Mouse (Mus musculus) embryonic fibroblast, embryonic 13.5 days (primary cell): ENCODE measurements around the gene Hmcn1.

Source experiments
- CTCF ChIP-seq: IDR thresholded peaks from 2 replicates; pipeline ENCODE4 v1.5.1; 2011; ENCODE audit warnings: mild to moderate bottlenecking, control low read depth, low read length, moderate library complexity, borderline replicate concordance; ENCODE audit not compliant: insufficient read depth
- POLR2A ChIP-seq: IDR thresholded peaks from 2 replicates; pipeline ENCODE4 v1.6.1; 2011; ENCODE audit warnings: low read depth, mild to moderate bottlenecking, control low read depth, low read length, moderate library complexity

DNA sequence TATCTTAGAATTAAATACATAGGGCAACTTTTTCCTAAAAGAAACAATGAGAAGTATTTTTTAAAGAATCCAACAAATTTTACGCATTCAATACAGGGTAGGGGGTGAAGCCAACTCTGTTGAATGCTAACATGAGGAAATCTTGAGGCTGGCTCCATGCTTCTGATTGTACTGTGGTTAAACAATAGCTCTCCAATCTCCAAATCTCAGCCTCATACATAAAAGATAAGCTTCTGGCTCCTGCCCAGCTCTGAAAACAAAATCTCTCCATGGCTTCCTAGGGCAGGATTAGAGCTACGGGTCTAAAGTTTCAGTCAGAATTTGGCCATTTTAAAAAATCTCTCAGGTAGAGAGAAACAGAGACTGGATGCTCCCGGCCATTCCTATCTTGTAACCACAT is 186.4 kb downstream of the Hmcn1 start:
- TF ChIP-seq CTCF (no peak), POLR2A (no peak)
